Mouse (Mus musculus) neural tube, embryonic 11.5 days (tissue): ENCODE results near the gene Syn3. TPM values are rescaled to one million over a fixed set of nuclear protein-coding genes. Genes with fewer than 3 reads are reported as not detected.

Source experiments
- ATAC-seq: fragments of 200-750 bp; cut with Nextera tagmentation; 2 replicates; pipeline ENCODE4 v1.8.0; 2017; ENCODE audit warnings: moderate number of reproducible peaks, mild to moderate bottlenecking, moderate TSS enrichment, moderate library complexity; ENCODE audit not compliant: insufficient read depth, low FRiP score, low TSS enrichment
- DNase-seq: peaks from one replicate; pipeline ENCODE4 v3.0.0-alpha.2; 2015; ENCODE audit warnings: low spot score
- H3K27ac ChIP-seq: fragments of 300-500 bp; sonication (generic); 2 replicates; pipeline ENCODE4 v1.5.1; 2014; ENCODE audit warnings: low read depth, mild to moderate bottlenecking, low read length
- H3K27me3 ChIP-seq: fragments of 300-500 bp; sonication (generic); 2 replicates; pipeline ENCODE4 v1.6.1; 2014; ENCODE audit warnings: mild to moderate bottlenecking, low read length, mixed read lengths; ENCODE audit not compliant: control insufficient read depth, insufficient read depth
- H3K36me3 ChIP-seq: fragments of 300-500 bp; sonication (generic); 2 replicates; pipeline ENCODE4 v1.6.1; 2014; ENCODE audit warnings: mild to moderate bottlenecking, low read length, moderate library complexity, mixed read lengths; ENCODE audit not compliant: control insufficient read depth, insufficient read depth
- H3K4me1 ChIP-seq: fragments of 300-500 bp; sonication (generic); 2 replicates; pipeline ENCODE4 v1.6.1; 2014; ENCODE audit warnings: low read length, mixed read lengths; ENCODE audit not compliant: control insufficient read depth, insufficient read depth
- H3K4me2 ChIP-seq: fragments of 300-500 bp; sonication (generic); 2 replicates; pipeline ENCODE4 v1.6.1; 2014; ENCODE audit warnings: low read depth, mild to moderate bottlenecking, moderate library complexity
- H3K4me3 ChIP-seq: fragments of 300-500 bp; sonication (generic); 2 replicates; pipeline ENCODE4 v1.5.1; 2014; ENCODE audit warnings: low read depth, low read length
- H3K9ac ChIP-seq: fragments of 300-500 bp; sonication (generic); 2 replicates; pipeline ENCODE4 v1.6.1; 2014; ENCODE audit warnings: mild to moderate bottlenecking, low read length
- H3K9me3 ChIP-seq: fragments of 300-500 bp; sonication (generic); 2 replicates; pipeline ENCODE4 v1.6.1; 2016; ENCODE audit warnings: low read length; ENCODE audit not compliant: control insufficient read depth
- WGBS: fragments of 180-500 bp; shearing (Covaris S2); extraction: QIAGEN DNeasy Blood & Tissue Kit; methylation state at CpG from one replicate; pipeline ENCODE4 v1.1.7; 2014; 5-methylcytosine and 5-hydroxymethylcytosine counted together
- polyA plus RNA-seq: library from polyadenylated mRNA; unstranded; fragments of >200 nt; fragmentation: Nextera tagmentation; extraction: Ambion mirVana; gene quantifications from 2 replicates; pipeline ENCODE4 v1.2.1, GENCODE M21; 2014

Syn3 gene
- polyA plus RNA-seq, 1 experiment from 2014 or later = 4.4 TPM

DNA sequence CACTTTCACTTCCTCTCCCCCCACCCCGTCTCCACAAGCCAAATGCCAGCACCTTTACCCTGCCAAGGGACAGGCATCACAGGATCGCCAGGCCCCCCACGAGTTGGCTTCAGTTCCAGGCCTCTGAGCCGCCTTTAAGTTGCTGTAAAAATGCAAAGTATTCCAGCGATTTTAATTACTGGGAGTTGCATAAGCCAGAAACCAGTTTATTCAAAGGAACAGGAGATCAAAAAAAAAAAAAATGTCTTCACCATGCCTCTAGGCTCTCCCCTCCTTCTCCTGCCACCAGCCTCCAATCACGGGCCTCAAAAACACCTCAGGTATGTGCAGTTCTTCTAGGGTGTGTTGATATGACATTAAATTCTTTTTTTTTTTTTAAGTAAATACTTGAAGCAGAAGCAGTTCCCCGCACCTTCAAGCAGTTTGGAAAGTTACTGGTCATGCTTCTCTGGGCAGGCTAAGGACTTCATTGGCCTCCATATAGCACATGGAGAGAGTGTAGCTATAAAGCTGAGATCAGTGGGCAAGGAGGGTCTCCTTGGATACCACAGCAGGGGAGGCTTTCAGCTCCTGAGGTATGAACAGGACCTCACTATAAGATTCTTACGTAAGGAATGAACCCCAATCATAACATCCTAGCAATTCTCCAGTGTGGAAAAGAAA lies 208.5 kb downstream of the Syn3 start:
- 83% methylated on average over 8 of the region's 8 CpGs for WGBS
- H3K9ac ChIP-seq = no peak overlapping the region
- no peaks in the 10 kb centered on the region for H3K9me3 ChIP-seq
- ATAC-seq (no peak), DNase-seq (no peak)
- no peaks in the 10 kb centered on the region for H3K36me3 ChIP-seq
- H3K27ac ChIP-seq = no peak overlapping the region
- H3K4me3 ChIP-seq = no peak overlapping the region
- H3K4me2 ChIP-seq = no peak overlapping the region
- no peaks in the 10 kb centered on the region for H3K27me3 ChIP-seq
- H3K4me1 ChIP-seq = no peaks in the 10 kb centered on the region; the same call in 1 of the 2 replicates

GRCm38 (mm10) chr10:86286508-86286907 lies 212.2 kb downstream of the Syn3 start:
- DNase-seq = no peak
- Histone ChIP-seq H3K27ac (no peak overlapping the region), H3K36me3 (no peaks in the 10 kb centered on the region), H3K9ac (no peak overlapping the region), H3K9me3 (no peaks in the 10 kb centered on the region), H3K4me3 (no peak overlapping the region), H3K27me3 (no peaks in the 10 kb centered on the region), H3K4me2 (no peak overlapping the region), H3K4me1 (no peaks in the 10 kb centered on the region)
- no peak for ATAC-seq
- 91% methylated on average over 7 of the region's 7 CpGs for WGBS

DNA sequence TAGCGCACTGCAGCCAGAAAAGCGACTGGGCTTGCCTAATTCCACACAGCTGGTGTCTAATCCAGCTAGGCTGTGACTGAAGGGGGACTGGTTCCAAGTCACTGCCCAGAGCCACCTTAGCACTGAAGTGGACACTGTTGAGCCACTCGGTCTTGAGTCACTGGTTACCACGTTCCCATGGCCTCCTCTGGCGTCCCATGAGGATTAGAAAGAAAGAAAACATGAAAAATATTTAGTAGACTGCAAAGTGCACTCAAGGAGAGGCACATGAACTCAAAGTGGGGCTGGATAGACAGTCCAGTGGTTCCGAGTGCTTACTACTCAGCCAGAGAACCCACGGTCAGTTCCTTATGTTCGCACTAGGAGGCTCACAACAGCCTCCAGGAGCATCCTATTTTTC lies 217.5 kb downstream of the Syn3 start:
- no peak for ATAC-seq
- 91% methylated on average over 8 of the region's 8 CpGs for WGBS
- no peaks in the 10 kb centered on the region for H3K36me3 ChIP-seq

DNA sequence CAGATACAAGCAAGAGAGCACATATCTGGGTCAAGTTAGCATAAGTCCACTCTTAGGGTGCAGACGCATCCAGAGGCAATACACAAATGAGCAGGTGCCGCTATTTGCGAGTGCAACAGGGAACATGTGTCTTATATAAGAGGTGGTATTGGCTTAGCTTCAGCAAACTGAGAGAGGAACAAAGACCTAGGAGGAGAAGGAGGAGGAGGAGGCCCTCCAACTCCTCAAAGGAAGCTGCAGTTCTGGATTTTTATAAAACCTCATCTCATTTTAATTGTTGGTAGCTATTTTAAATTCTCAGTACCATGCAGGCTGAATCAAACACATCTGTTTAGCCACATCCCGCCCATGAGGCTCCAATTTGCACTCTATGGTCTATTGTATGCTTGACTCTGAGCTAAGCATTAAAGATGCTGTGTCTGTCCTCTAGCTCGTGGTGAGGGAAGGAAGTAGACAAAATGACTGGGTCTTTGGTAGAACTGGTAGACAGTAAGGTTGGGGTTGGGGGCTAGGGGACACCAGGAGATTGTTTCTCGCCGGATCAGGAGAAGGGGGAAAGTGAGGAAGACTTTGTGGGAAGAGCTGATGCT lies 219.0 kb downstream of the Syn3 start:
- ATAC-seq (no peak), DNase-seq (no peak)
- no peaks in the 10 kb centered on the region for H3K9me3 ChIP-seq
- no peaks in the 10 kb centered on the region for H3K4me1 ChIP-seq
- WGBS = 85% methylated on average over 7 of the region's 7 CpGs
- H3K4me2 ChIP-seq = no peak overlapping the region
- no peaks in the 10 kb centered on the region for H3K36me3 ChIP-seq
- H3K27ac ChIP-seq = no peak overlapping the region
- H3K4me3 ChIP-seq = no peak overlapping the region
- no peak overlapping the region for H3K9ac ChIP-seq
- no peaks in the 10 kb centered on the region for H3K27me3 ChIP-seq

More for the DNA sequence above, 217.5 kb downstream of the Syn3 start:
- no peak overlapping the region for H3K9ac ChIP-seq
- no peak overlapping the region; the same call in 1 of the 2 replicates for H3K4me2 ChIP-seq
- no peak overlapping the region for H3K4me3 ChIP-seq
- no peaks in the 10 kb centered on the region for H3K9me3 ChIP-seq
- no peaks in the 10 kb centered on the region for H3K27me3 ChIP-seq
- DNase-seq = no peak
- no peak overlapping the region for H3K27ac ChIP-seq
- no peaks in the 10 kb centered on the region for H3K4me1 ChIP-seq

- no peaks in the 10 kb centered on the region for H3K27me3 ChIP-seq
- H3K4me2 ChIP-seq = no peak overlapping the region
- DNase-seq (no peak), ATAC-seq (no peak)
- H3K4me3 ChIP-seq = no peak overlapping the region
- no peak overlapping the region for H3K9ac ChIP-seq
- H3K9me3 ChIP-seq = no peaks in the 10 kb centered on the region
- H3K27ac ChIP-seq = no peak overlapping the region
- H3K36me3 ChIP-seq = no peaks in the 10 kb centered on the region
- WGBS = 61% methylated on average over 2 of the region's 2 CpGs
- H3K4me1 ChIP-seq = no peaks in the 10 kb centered on the region
These were observed 220.2 kb downstream of the Syn3 start for GRCm38 (mm10) chr10:86278481-86278880.

DNA sequence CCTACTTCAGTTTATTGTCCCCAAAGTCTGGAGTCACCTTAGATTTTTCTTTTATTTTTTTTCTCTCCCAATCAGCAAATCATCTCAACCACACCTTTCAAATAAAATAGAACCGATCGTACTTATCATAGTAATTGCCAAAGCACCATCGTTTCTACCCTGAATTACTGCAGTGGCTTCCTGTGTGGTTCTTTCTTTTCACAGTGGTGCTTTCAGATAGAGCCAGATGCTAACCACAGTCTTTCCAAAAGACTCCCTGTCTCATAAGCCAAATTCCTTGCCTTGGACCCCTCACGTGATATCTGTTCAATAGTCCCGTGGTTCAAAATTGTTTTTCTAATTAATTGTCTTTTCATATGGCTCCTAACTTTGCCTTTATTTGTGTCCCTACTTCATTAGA lies 221.4 kb downstream of the Syn3 start:
- Histone ChIP-seq H3K9me3 (no peaks in the 10 kb centered on the region), H3K4me2 (no peak overlapping the region), H3K27ac (no peak overlapping the region), H3K9ac (no peak overlapping the region), H3K36me3 (no peaks in the 10 kb centered on the region), H3K27me3 (no peaks in the 10 kb centered on the region), H3K4me3 (no peak overlapping the region), H3K4me1 (no peaks in the 10 kb centered on the region)
- DNase-seq (no peak), ATAC-seq (no peak)
- WGBS = 89% methylated on average over 5 of the region's 5 CpGs

DNA sequence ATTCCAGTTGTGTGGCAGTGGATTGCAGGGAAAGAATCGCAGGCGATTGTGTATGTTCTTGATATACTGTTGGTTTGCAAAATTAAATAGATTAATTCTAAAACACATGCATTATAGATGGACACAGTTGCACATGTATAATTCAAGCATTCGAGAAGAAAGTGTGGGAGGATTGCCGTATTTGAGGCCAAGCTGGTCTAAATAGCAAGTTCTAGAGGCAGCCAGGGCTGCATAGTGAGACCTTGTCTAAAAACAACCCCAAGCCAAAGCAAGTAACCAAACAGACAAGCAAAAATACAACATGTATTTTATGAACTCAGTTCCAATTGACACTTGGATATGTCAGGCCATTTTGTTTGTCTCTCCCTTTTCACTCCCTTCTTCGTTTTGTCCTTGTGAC lies 223.1 kb downstream of the Syn3 start:
- ATAC-seq (no peak), DNase-seq (no peak)
- H3K4me3 ChIP-seq = no peak overlapping the region
- H3K27ac ChIP-seq = no peak overlapping the region
- no peak overlapping the region for H3K9ac ChIP-seq
- 87% methylated on average over 5 of the region's 5 CpGs for WGBS
- no peaks in the 10 kb centered on the region for H3K9me3 ChIP-seq
- H3K36me3 ChIP-seq = no peaks in the 10 kb centered on the region
- H3K4me1 ChIP-seq = no peaks in the 10 kb centered on the region
- no peaks in the 10 kb centered on the region for H3K27me3 ChIP-seq
- H3K4me2 ChIP-seq = no peak overlapping the region

- 79% methylated on average over 19 of the region's 19 CpGs for WGBS
These were observed 225.1 kb downstream of the Syn3 start for GRCm38 (mm10) chr10:86273410-86274191.

More at GRCm38 (mm10) chr10:86273410-86274191, 225.1 kb downstream of the Syn3 start:
- Histone ChIP-seq H3K4me1 (no peaks in the 10 kb centered on the region), H3K4me2 (no peak overlapping the region), H3K27ac (no peak overlapping the region), H3K9me3 (no peaks in the 10 kb centered on the region), H3K36me3 (no peaks in the 10 kb centered on the region), H3K4me3 (no peak overlapping the region), H3K27me3 (no peaks in the 10 kb centered on the region), H3K9ac (no peak overlapping the region)
- no peak for ATAC-seq
- DNase-seq = no peak
